Mouse (Mus musculus): Measurements from ENCODE around the gene Ccl3. TPM values are rescaled to one million over a fixed set of nuclear protein-coding genes. Genes with fewer than 3 reads are reported as not detected.

Gene Ccl3
- polyA plus RNA-seq, 1 experiment = 0.08 TPM

DNA sequence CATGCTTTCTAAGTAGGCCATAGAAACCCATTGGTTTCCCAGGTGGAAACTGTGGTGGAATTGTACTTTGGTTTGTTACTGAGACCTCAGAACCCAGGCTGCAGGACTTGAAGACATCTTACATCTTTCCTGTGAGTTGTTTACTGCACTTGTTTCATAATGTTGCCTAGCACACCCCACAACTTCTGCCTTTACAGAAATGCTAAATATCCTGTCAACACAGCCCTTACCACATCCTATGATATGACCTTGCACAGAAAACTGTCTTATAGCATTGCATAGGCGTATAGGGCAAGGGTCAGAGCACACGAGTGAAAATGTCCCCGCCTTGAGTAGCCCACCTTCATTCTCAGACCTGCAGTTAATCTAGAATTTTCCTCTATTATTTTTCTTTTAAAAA, 43.6 kb downstream of the Ccl3 start:
- TF ChIP-seq GATA1 (IDR thresholded peaks at IDR 0.05; ENCODE audit: low read length) (no peak), TAL1 (IDR thresholded peaks at IDR 0.05; ENCODE audit: low read length) (no peak)
- no peaks in the 10 kb centered on the region for H3K27me3 ChIP-seq (ENCODE audit: control insufficient read depth)
- H3K36me3 ChIP-seq (ENCODE audit: control insufficient read depth) = no peaks in the 10 kb centered on the region
- H3K4me1 ChIP-seq (ENCODE audit: control insufficient read depth) = no peaks in the 10 kb centered on the region
- H3K9me3 ChIP-seq (ENCODE audit: control insufficient read depth, low read length) = no peaks in the 10 kb centered on the region
- H3K4me3 ChIP-seq (replicated peaks) = no peak overlapping the region

GRCm38 (mm10) chr11:83604698-83605097, 44.5 kb downstream of the Ccl3 start:
- TF ChIP-seq TAL1 (IDR thresholded peaks at IDR 0.05; ENCODE audit: low read length) (no peak), GATA1 (IDR thresholded peaks at IDR 0.05; ENCODE audit: low read length) (no peak)
- Histone ChIP-seq H3K4me1 (ENCODE audit: control insufficient read depth) (no peaks in the 10 kb centered on the region), H3K36me3 (ENCODE audit: control insufficient read depth) (no peaks in the 10 kb centered on the region), H3K27me3 (ENCODE audit: control insufficient read depth) (no peaks in the 10 kb centered on the region), H3K9me3 (ENCODE audit: control insufficient read depth, low read length) (no peaks in the 10 kb centered on the region), H3K4me3 (replicated peaks) (no peak overlapping the region)

- TF ChIP-seq TAL1 (IDR thresholded peaks at IDR 0.05; ENCODE audit: low read length) = no peak
- TF ChIP-seq GATA1 (IDR thresholded peaks at IDR 0.05; ENCODE audit: low read length) = no peak
- Histone ChIP-seq H3K36me3 (ENCODE audit: control insufficient read depth) (no peaks in the 10 kb centered on the region), H3K9me3 (ENCODE audit: control insufficient read depth, low read length) (no peaks in the 10 kb centered on the region), H3K27me3 (ENCODE audit: control insufficient read depth) (no peaks in the 10 kb centered on the region), H3K4me3 (replicated peaks) (no peak overlapping the region), H3K4me1 (ENCODE audit: control insufficient read depth) (no peaks in the 10 kb centered on the region)
These were observed 45.8 kb downstream of the Ccl3 start for GRCm38 (mm10) chr11:83603399-83603798.

DNA sequence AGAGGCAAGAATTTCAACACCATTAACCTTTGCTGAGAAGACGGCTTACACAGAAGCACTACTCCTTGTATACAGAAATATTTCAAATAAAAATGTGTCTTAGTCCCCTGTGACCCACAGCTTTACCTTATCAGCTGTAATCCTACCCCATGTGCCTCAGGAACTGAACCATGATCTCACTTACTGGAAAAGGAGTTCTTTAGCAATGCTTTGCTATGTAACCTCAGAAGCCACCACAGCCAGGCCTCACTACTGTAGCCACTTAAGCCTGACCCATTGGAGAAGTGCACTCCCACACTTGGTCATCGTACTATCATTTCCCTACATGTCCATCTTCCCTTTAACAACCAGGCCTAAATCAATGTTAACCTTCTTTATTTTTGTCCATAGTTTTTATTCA, 48.6 kb downstream of the Ccl3 start:
- TF ChIP-seq TAL1 (IDR thresholded peaks at IDR 0.05; ENCODE audit: low read length) = no peak
- no peak for TF ChIP-seq GATA1 (IDR thresholded peaks at IDR 0.05; ENCODE audit: low read length)

DNA sequence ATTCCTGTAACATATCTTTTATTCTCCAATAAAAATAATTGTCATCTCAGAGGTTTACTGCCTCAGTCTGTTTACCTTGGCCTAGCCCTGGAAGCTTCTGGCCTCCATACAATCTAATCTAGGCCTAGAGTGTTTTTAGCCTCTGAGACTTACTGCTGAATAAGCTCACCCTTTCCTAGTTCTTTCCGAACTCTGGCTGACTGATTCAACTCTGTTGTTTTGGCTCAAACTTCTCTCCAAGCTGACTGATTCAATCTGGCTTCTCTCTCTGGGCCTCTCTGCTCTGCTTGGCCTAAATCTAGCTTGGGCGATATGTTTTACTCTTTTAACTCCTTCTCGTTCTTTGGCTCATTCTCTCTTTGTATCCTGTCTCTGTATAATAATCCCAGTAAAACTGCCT, 50.2 kb downstream of the Ccl3 start:
- H3K4me1 ChIP-seq (ENCODE audit: control insufficient read depth) = no peaks in the 10 kb centered on the region
- no peak for TF ChIP-seq TAL1 (IDR thresholded peaks at IDR 0.05; ENCODE audit: low read length)
- TF ChIP-seq GATA1 (IDR thresholded peaks at IDR 0.05; ENCODE audit: low read length) = no peak
- no peaks in the 10 kb centered on the region for H3K27me3 ChIP-seq (ENCODE audit: control insufficient read depth)
- H3K36me3 ChIP-seq (ENCODE audit: control insufficient read depth) = no peaks in the 10 kb centered on the region
- no peaks in the 10 kb centered on the region for H3K9me3 ChIP-seq (ENCODE audit: control insufficient read depth, low read length)
- H3K4me3 ChIP-seq (replicated peaks) = no peak overlapping the region

More for the DNA sequence above, 48.6 kb downstream of the Ccl3 start:
- H3K9me3 ChIP-seq (ENCODE audit: control insufficient read depth, low read length) = no peaks in the 10 kb centered on the region
- no peaks in the 10 kb centered on the region for H3K4me1 ChIP-seq (ENCODE audit: control insufficient read depth)
- H3K27me3 ChIP-seq (ENCODE audit: control insufficient read depth) = no peaks in the 10 kb centered on the region
- H3K36me3 ChIP-seq (ENCODE audit: control insufficient read depth) = no peaks in the 10 kb centered on the region
- no peak overlapping the region for H3K4me3 ChIP-seq (replicated peaks)

DNA sequence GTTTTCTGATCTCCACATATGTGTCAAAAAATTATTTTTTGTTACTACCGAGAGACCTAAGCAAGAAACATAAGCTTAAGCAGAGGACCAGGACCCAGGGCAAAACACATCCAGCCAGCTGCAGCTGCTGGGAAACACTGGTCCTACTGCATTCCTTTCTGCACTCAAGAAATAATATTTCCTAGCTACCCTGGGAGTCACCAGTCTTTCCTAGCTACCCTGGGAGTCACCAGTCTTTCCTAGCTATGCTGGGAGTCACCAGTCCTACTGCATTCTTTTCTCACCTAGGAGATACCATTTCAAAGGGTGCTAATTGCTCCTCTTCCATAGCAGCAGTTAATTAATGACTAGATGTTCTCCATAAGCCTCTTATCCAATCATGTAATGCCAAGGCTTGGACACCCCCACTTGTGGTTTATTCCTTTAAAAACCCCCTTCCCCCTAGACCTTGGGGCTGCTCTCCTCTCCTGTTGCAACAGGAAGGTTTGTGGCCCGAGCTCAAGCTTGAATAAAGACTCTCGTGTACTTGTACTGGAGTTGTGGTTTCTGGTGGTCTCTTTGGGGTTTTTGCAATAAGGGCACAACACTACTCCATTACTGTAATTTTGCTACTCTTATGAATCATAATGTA, 50.8 kb downstream of the Ccl3 start:
- no peak for TF ChIP-seq TAL1 (IDR thresholded peaks at IDR 0.05; ENCODE audit: low read length)
- no peak for TF ChIP-seq GATA1 (IDR thresholded peaks at IDR 0.05; ENCODE audit: low read length)
- Histone ChIP-seq H3K27me3 (ENCODE audit: control insufficient read depth) (no peaks in the 10 kb centered on the region), H3K4me3 (replicated peaks) (no peak overlapping the region), H3K9me3 (ENCODE audit: control insufficient read depth, low read length) (no peaks in the 10 kb centered on the region), H3K36me3 (ENCODE audit: control insufficient read depth) (no peaks in the 10 kb centered on the region), H3K4me1 (ENCODE audit: control insufficient read depth) (no peaks in the 10 kb centered on the region)

Other genes starting within 250 kb of the Ccl3 start
- not detected in 2 replicates for gene Rasl10b, start 240.2 kb downstream of the Ccl3 start, polyA plus RNA-seq (2012)
- not detected in 2 replicates for gene Gas2l2, start 219.9 kb downstream of the Ccl3 start, polyA plus RNA-seq (2012)
- not detected in 2 replicates for gene 1700020L24Rik, start 211.7 kb downstream of the Ccl3 start, polyA plus RNA-seq (2012)
- gene Mmp28, start 186.3 kb downstream of the Ccl3 start, polyA plus RNA-seq (2012) = not detected in 2 replicates
- 21.1 and 21.3 TPM in 2 replicates for gene Taf15, start 176.3 kb downstream of the Ccl3 start, polyA plus RNA-seq (2012)
- not detected in 2 replicates for gene Heatr9, start 127.2 kb downstream of the Ccl3 start, polyA plus RNA-seq (2012)
- gene Ccl5, start 118.8 kb downstream of the Ccl3 start, polyA plus RNA-seq (2012) = not detected in 2 replicates
- gene Ccl9, start 70.7 kb downstream of the Ccl3 start, polyA plus RNA-seq (2012) = 0.06 TPM in 1 of 2 replicates, not detected in the other
- 0.23 TPM in 1 of 2 replicates, not detected in the other for gene Ccl6, start 56.3 kb downstream of the Ccl3 start, polyA plus RNA-seq (2012)
- not detected in 2 replicates for gene Rpl9-ps1, start 3.7 kb downstream of the Ccl3 start, polyA plus RNA-seq (2012)
- 0.09 TPM in 1 of 2 replicates, not detected in the other for gene Ccl4, start 13.2 kb upstream of the Ccl3 start, polyA plus RNA-seq (2012)
- gene Wfdc17, start 54.6 kb upstream of the Ccl3 start, polyA plus RNA-seq (2012) = not detected in 2 replicates
- gene Wfdc18, start 59.7 kb upstream of the Ccl3 start, polyA plus RNA-seq (2012) = not detected in 2 replicates
- not detected in 2 replicates for gene Wfdc21, start 97.6 kb upstream of the Ccl3 start, polyA plus RNA-seq (2012)
- gene Heatr6, start 104.3 kb upstream of the Ccl3 start, polyA plus RNA-seq (2012) = 0.14 and 0.15 TPM in 2 replicates
- 0.03 TPM in 1 of 2 replicates, not detected in the other for gene Hnf1b, start 200.7 kb upstream of the Ccl3 start, polyA plus RNA-seq (2012)

Measured in erythroblast, embryonic 14.5 days (primary cell).